Mouse (Mus musculus) limb, embryonic 14.5 days (tissue): ENCODE results near the gene Car11. TPM values are rescaled to one million over a fixed set of nuclear protein-coding genes. Genes with fewer than 3 reads are reported as not detected.

Source experiments
- ATAC-seq: fragments of 200-750 bp; cut with Nextera tagmentation; 2 replicates; pipeline ENCODE4 v1.8.0; 2017; ENCODE audit warnings: low read depth, moderate number of reproducible peaks, moderate TSS enrichment; ENCODE audit not compliant: low FRiP score
- DNase-seq: peaks from one replicate; pipeline ENCODE4 v3.0.0-alpha.2; 2015; ENCODE audit warnings: low spot score
- H3K27ac ChIP-seq: fragments of 300-500 bp; sonication (generic); replicated peaks from 2 replicates; pipeline ENCODE4 v1.5.1; 2014; ENCODE audit warnings: low read depth, mild to moderate bottlenecking, low read length, moderate library complexity, mixed read lengths
- H3K27me3 ChIP-seq: fragments of 300-500 bp; sonication (generic); 2 replicates; pipeline ENCODE4 v1.6.1; 2014; ENCODE audit warnings: low read length, mixed read lengths; ENCODE audit not compliant: control insufficient read depth, insufficient read depth
- H3K36me3 ChIP-seq: fragments of 300-500 bp; sonication (generic); 2 replicates; pipeline ENCODE4 v1.6.1; 2014; ENCODE audit warnings: mild to moderate bottlenecking, low read length, moderate library complexity, mixed read lengths; ENCODE audit not compliant: control insufficient read depth, insufficient read depth
- H3K4me1 ChIP-seq: fragments of 300-500 bp; sonication (generic); 2 replicates; pipeline ENCODE4 v1.6.1; 2014; ENCODE audit warnings: antibody characterized with exemption, low read length, mixed read lengths; ENCODE audit not compliant: control insufficient read depth, insufficient read depth
- H3K4me2 ChIP-seq: fragments of 300-500 bp; sonication (generic); replicated peaks from 2 replicates; pipeline ENCODE4 v1.6.1; 2014; ENCODE audit warnings: low read depth, mild to moderate bottlenecking, low read length, moderate library complexity; ENCODE audit not compliant: severe bottlenecking
- H3K4me3 ChIP-seq: fragments of 300-500 bp; sonication (generic); replicated peaks from 2 replicates; pipeline ENCODE4 v1.5.1; 2014; ENCODE audit warnings: low read length
- H3K9ac ChIP-seq: fragments of 300-500 bp; sonication (generic); 2 replicates; pipeline ENCODE4 v1.6.1; 2014; ENCODE audit warnings: mild to moderate bottlenecking, low read depth, low read length, moderate library complexity; ENCODE audit not compliant: severe bottlenecking
- H3K9me3 ChIP-seq: fragments of 300-500 bp; sonication (generic); 2 replicates; pipeline ENCODE4 v1.6.1; 2016; ENCODE audit warnings: low read length; ENCODE audit not compliant: control insufficient read depth
- POLR2A ChIP-seq: fragments of 200-500 bp; IDR thresholded peaks from 2 replicates; pipeline ENCODE4 v1.8.0; 2012; ENCODE audit warnings: inconsistent platforms, mild to moderate bottlenecking, moderate library complexity, borderline replicate concordance; ENCODE audit not compliant: insufficient read depth, insufficient read length; ENCODE audit errors: extremely low read depth
- WGBS: fragments of 180-500 bp; shearing (Covaris S2); extraction: QIAGEN DNeasy Blood & Tissue Kit; methylation state at CpG from one replicate; pipeline ENCODE4 v1.1.7; 2014; 5-methylcytosine and 5-hydroxymethylcytosine counted together
- polyA plus RNA-seq, 2 experiments: library from polyadenylated mRNA; depleted of rRNA in 1 of 2; stranded (reverse) in 1 of 2; unstranded in 1 of 2; fragments of >200 nt; fragmentation: Nextera tagmentation in 1 of 2; extraction: Ambion mirVana in 1 of 2; gene quantifications; 2 replicates each; pipeline versions ENCODE4 v1.2.1 to v1.2.3; 2012 to 2014

Car11 gene
- polyA plus RNA-seq, 2 experiments, result 9.5 to 34.1 TPM

DNA sequence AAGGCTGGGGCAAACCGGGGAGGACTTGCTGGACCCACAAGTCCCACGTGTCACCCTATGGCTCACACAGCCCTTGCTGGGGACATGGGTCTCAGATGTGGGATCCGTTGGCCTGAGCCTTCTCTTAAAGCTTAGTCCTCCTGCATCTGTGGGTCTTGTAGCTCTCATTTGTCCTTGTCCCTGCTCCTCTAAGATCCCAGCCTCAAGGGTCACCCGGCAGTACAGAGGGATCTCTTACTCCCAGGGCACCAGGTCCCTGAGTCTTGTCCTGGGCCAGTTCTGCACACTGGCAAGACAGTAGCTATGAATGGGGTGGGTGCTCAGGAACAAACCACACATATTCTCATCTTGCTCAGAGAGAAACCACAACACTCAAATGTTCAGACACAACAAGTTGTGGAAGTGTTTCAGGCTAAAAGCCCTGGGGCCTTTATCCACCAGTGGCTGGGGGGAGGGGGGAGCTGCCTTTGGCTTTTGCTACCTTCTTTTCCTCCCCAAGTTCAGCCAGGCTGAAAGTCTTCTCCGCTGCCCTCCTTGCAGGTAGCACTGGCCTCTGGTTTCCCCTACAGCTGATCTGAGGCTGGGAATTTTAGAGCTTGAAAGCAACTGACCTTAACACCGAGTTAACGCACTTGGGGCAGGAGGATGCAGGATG, 16.1 kb upstream of the Car11 start, which contains the start of gene Ntn5:
Gene Ntn5, plus strand, starts transcription at position 627 of the 655 bp plus-strand sequence.
- Histone ChIP-seq H3K9me3 (no peaks in the 10 kb centered on the region), H3K36me3 (no peaks in the 10 kb centered on the region), H3K27ac (no peak within 1 kb of the TSS), H3K9ac (peak within 1 kb of the TSS; percentile 16; the same call in 1 of the 2 replicates), H3K4me2 (no peak within 1 kb of the TSS), H3K4me1 (peaks cover 4% of the 10 kb centered on the region; the same call in 1 of the 2 replicates), H3K4me3 (no peak within 1 kb of the TSS), H3K27me3 (no peaks in the 10 kb centered on the region)
- ATAC-seq, result no peak
- WGBS, result 68% methylated on average over 7 of the region's 7 CpGs
- no peak for TF ChIP-seq POLR2A
- no peak for DNase-seq

DNA sequence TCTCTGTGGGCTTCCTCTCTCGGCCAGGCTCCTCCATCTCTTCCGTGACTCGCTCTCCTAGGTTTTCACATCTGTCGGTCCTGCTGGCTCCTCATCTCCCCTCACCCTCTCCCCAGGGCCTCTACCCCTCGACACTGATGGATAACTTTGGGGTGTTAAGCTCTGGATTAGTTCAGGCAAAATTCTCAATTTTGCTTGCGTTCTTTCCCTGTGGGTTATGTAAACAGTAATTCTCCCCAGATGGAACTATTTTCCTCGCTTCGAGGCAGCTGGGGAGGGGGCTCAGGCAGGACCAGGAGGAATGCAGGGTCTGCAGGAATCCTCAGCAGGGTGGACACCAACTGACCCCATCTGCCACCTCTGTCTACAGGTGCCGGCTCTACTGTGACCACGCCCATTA, 13.8 kb upstream of the Car11 start:
- no peaks in the 10 kb centered on the region for H3K9me3 ChIP-seq
- no peaks in the 10 kb centered on the region for H3K36me3 ChIP-seq
- H3K27ac ChIP-seq, result no peak overlapping the region
- H3K9ac ChIP-seq, result no peak overlapping the region
- no peak overlapping the region for H3K4me3 ChIP-seq
- 35% methylated on average over 10 of the region's 10 CpGs for WGBS
- H3K4me2 ChIP-seq, result no peak overlapping the region
- peaks cover 4% of the 10 kb centered on the region; the same call in 1 of the 2 replicates for H3K4me1 ChIP-seq
- no peak for TF ChIP-seq POLR2A
- no peaks in the 10 kb centered on the region for H3K27me3 ChIP-seq
- DNase-seq (no peak), ATAC-seq (no peak)

DNA sequence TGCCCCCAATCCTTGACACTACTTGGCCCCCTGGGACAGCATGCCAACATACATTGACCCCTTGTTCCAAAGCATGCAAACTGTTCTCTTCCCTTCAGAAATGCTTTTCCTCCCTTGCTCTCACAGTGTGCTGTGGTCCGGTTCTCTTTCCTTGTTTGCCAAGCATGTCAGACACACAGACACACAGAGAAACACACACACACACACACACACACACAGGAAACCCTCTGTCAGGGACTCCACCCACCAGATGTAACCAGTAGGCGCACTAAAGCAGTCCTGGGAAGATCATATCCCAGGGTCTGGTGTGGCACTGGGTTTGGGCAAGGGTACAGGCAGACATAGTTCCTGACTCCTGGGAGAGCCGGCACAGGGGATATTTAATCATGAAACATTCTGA, 12.8 kb upstream of the Car11 start:
- ATAC-seq (no peak), DNase-seq (no peak)
- H3K27ac ChIP-seq, result no peak overlapping the region
- no peak overlapping the region for H3K4me2 ChIP-seq
- WGBS, result 79% methylated on average over 3 of the region's 3 CpGs
- H3K9me3 ChIP-seq, result no peaks in the 10 kb centered on the region
- no peaks in the 10 kb centered on the region for H3K27me3 ChIP-seq
- no peak overlapping the region for H3K4me3 ChIP-seq
- H3K9ac ChIP-seq, result no peak overlapping the region
- no peaks in the 10 kb centered on the region for H3K36me3 ChIP-seq
- H3K4me1 ChIP-seq, result peaks cover 4% of the 10 kb centered on the region; the same call in 1 of the 2 replicates
- no peak for TF ChIP-seq POLR2A

DNA sequence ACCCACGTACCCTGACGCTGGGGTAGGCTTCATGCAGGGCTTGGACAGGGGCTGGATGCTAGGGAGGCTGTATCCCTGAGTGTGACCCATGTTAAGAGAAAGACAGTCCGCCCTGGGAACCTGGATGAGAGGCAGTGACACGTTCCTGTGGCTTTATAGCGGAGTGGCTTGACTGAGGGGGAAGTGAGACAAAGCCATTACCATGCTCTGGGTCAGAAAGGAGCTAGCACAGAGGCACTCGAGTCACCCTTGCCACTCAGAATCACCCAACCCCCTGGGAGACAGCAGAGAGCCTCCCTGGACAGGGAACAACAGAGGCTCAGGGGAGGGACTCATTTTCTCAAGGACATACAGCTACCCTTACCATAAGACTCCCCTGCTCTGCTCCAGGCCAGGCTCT, 10.5 kb upstream of the Car11 start:
- H3K9ac ChIP-seq, result no peak overlapping the region
- no peak for ATAC-seq
- no peak for DNase-seq
- no peaks in the 10 kb centered on the region for H3K9me3 ChIP-seq
- peaks cover 4% of the 10 kb centered on the region; the same call in 1 of the 2 replicates for H3K4me1 ChIP-seq
- H3K4me2 ChIP-seq, result no peak overlapping the region
- 61% methylated on average over 6 of the region's 6 CpGs for WGBS
- no peaks in the 10 kb centered on the region for H3K27me3 ChIP-seq
- no peak overlapping the region for H3K27ac ChIP-seq
- H3K36me3 ChIP-seq, result no peaks in the 10 kb centered on the region
- no peak overlapping the region for H3K4me3 ChIP-seq
- TF ChIP-seq POLR2A, result no peak

DNA sequence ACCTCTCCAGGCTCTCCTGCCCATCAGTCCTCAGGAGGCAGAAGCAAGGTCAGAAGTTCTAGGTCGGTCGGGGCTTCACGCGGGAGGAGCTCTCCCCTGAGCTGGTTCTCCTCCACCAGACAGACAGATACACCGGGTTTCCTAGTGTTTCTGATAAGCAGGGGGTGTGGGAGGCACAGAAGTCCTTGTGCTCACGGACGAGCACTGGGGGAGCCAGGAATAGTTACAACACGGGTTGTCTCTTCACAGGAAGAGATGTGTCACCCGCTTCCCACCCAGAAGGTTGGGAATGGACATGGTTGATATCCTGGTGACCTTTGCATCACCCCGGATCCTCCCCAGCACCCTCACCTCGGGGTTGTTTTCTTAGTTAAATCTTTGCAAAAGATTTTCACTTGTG, 9.8 kb upstream of the Car11 start:
- H3K4me2 ChIP-seq, result no peak overlapping the region
- TF ChIP-seq POLR2A, result no peak
- WGBS, result 79% methylated on average over 11 of the region's 11 CpGs
- H3K4me3 ChIP-seq, result no peak overlapping the region
- no peaks in the 10 kb centered on the region for H3K27me3 ChIP-seq
- DNase-seq, result no peak
- no peak overlapping the region for H3K27ac ChIP-seq
- peaks cover 4% of the 10 kb centered on the region; the same call in 1 of the 2 replicates for H3K4me1 ChIP-seq
- no peaks in the 10 kb centered on the region for H3K36me3 ChIP-seq
- H3K9me3 ChIP-seq, result no peaks in the 10 kb centered on the region
- H3K9ac ChIP-seq, result no peak overlapping the region
- ATAC-seq, result no peak

DNA sequence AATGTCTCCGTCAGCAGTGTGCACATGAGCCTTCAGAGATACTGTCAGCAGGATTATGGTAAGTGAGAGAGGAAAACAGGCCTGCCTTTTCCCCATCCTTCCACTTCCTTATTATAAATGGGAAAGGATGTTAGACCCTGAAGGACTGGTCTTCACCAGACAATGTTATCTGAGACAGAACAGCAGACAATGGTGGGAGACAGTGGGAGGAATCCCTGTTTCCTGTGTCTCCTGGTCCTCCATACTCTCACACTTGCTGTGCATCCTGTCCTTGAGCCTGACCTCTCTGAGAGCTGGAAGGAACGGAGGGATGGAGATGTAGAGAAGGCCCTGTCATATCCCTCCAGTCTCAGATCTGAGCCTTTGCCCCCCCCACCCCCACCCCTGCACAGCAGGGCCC, 7.3 kb upstream of the Car11 start:
- ATAC-seq (no peak), DNase-seq (no peak)
- Histone ChIP-seq H3K9me3 (no peaks in the 10 kb centered on the region), H3K27ac (no peak overlapping the region), H3K36me3 (no peaks in the 10 kb centered on the region), H3K4me2 (no peak overlapping the region), H3K4me3 (no peak overlapping the region), H3K9ac (no peak overlapping the region), H3K4me1 (no peaks in the 10 kb centered on the region), H3K27me3 (no peaks in the 10 kb centered on the region)
- TF ChIP-seq POLR2A, result no peak
- WGBS, result 94% methylated on average over 2 of the region's 2 CpGs
